Mouse (Mus musculus) C2C12 (cell line): Measurements from ENCODE around the gene Cdr2l. TPM values are rescaled to one million over a fixed set of nuclear protein-coding genes. Genes with fewer than 3 reads are reported as not detected.

Source experiments
- H3K27me3 ChIP-seq: one replicate; pipeline ENCODE4 v1.6.1; 2011; ENCODE audit not compliant: control insufficient read depth, insufficient read depth, insufficient read length
- H3K36me3 ChIP-seq: one replicate; pipeline ENCODE4 v1.6.1; 2011; ENCODE audit not compliant: control insufficient read depth, insufficient read depth
- H3K4me3 ChIP-seq: one replicate; pipeline ENCODE4 v1.5.1; 2011; ENCODE audit warnings: mild to moderate bottlenecking, control low read depth; ENCODE audit not compliant: poor library complexity, insufficient read depth, severe bottlenecking
- H3K79me2 ChIP-seq: one replicate; pipeline ENCODE4 v1.6.1; 2011; ENCODE audit not compliant: control insufficient read depth, insufficient read depth
- H3K79me3 ChIP-seq: one replicate; pipeline ENCODE4 v1.6.1; 2011; ENCODE audit warnings: low read depth, control low read depth
- H3ac ChIP-seq: one replicate; pipeline ENCODE3; 2011; ENCODE audit warnings: low read depth; ENCODE audit not compliant: control insufficient read depth, insufficient read length
- CEBPB ChIP-seq: IDR thresholded peaks from one replicate; pipeline ENCODE4 v1.6.1; 2011; ENCODE audit warnings: low read depth, mild to moderate bottlenecking, control low read depth, moderate library complexity
- CTCF ChIP-seq: IDR thresholded peaks from one replicate; pipeline ENCODE4 v1.5.1; 2011; ENCODE audit not compliant: control insufficient read depth, insufficient read depth, insufficient read length
- FOSL1 ChIP-seq: IDR thresholded peaks from one replicate; pipeline ENCODE4 v1.8.0; 2011; ENCODE audit warnings: mild to moderate bottlenecking, low read length; ENCODE audit not compliant: poor library complexity, insufficient read depth, severe bottlenecking
- MAX ChIP-seq: IDR thresholded peaks from one replicate; pipeline ENCODE4 v1.6.1; 2011; ENCODE audit warnings: mild to moderate bottlenecking, control low read depth
- MYOD1 ChIP-seq: IDR thresholded peaks from one replicate; pipeline ENCODE4 v1.6.1; 2011; ENCODE audit warnings: low read depth; ENCODE audit not compliant: control insufficient read depth, insufficient read length
- MYOG ChIP-seq: IDR thresholded peaks from one replicate; pipeline ENCODE4 v1.6.1; 2011; ENCODE audit not compliant: control insufficient read depth, insufficient read length; ENCODE audit errors: extremely low read depth
- USF1 ChIP-seq: IDR thresholded peaks from one replicate; pipeline ENCODE4 v1.6.1; 2011; ENCODE audit warnings: low read depth, mild to moderate bottlenecking, control low read depth, moderate library complexity
- polyA plus RNA-seq: library from polyadenylated mRNA; unstranded; fragments of >200 nt; fragmentation: generic; extraction: Trizol; gene quantifications from one replicate; pipeline ENCODE4 v1.2.1, GENCODE M21; 2012; ENCODE audit warnings: missing spikeins

The Cdr2l gene
- polyA plus RNA-seq, 1 experiment: 23.2 TPM

GRCm38 (mm10) chr11:115341246-115341645, 40.5 kb upstream of the Cdr2l start:
- Histone ChIP-seq H3K27me3 (peaks cover 38% of the 10 kb centered on the region), H3K79me2 (no peaks in the 10 kb centered on the region)
- TF ChIP-seq MYOD1: no peak
- no peak for TF ChIP-seq CTCF
- TF ChIP-seq MAX: no peak
- no peak for TF ChIP-seq FOSL1
- no peak for TF ChIP-seq CEBPB
- no peak for TF ChIP-seq USF1
- no peak for TF ChIP-seq MYOG

DNA sequence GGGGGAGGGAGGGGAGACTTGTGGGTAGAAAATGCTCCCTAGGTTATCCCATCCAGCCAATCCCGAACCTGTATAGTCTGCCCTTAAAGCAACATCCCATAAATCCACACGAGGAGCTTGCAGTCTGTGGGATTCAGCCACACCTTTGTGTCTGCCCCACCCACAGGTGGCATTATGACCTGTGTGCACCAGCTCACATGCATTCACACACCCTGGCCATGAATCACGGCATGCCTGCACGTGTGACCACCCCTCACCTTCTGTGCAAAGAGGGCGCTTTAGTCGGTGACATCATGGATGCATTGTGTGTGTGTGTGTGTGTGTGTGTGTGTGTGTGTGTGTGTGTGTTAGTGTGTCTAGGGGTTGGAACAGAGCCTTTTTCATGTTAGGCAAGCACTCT, 39.9 kb upstream of the Cdr2l start:
- no peaks in the 10 kb centered on the region for H3K36me3 ChIP-seq
- no peak overlapping the region for H3ac ChIP-seq
- no peaks in the 10 kb centered on the region for H3K79me3 ChIP-seq
- no peak overlapping the region for H3K4me3 ChIP-seq
- peaks cover 38% of the 10 kb centered on the region for H3K27me3 ChIP-seq
- H3K79me2 ChIP-seq: no peaks in the 10 kb centered on the region
- TF ChIP-seq USF1 (no peak), CEBPB (no peak), CTCF (no peak), MAX (no peak), MYOD1 (no peak), FOSL1 (no peak), MYOG (no peak)

More at GRCm38 (mm10) chr11:115341246-115341645, 40.5 kb upstream of the Cdr2l start:
- Histone ChIP-seq H3ac (no peak overlapping the region), H3K79me3 (no peaks in the 10 kb centered on the region), H3K36me3 (no peaks in the 10 kb centered on the region), H3K4me3 (no peak overlapping the region)

- Histone ChIP-seq H3ac (no peak overlapping the region), H3K4me3 (no peak overlapping the region), H3K79me3 (no peaks in the 10 kb centered on the region), H3K79me2 (no peaks in the 10 kb centered on the region), H3K27me3 (peaks cover 21% of the 10 kb centered on the region), H3K36me3 (no peaks in the 10 kb centered on the region)
- TF ChIP-seq CTCF (no peak), CEBPB (no peak), MYOG (no peak), MAX (no peak), USF1 (no peak), FOSL1 (no peak), MYOD1 (no peak)
These were observed 36.7 kb upstream of the Cdr2l start for GRCm38 (mm10) chr11:115344967-115345366.

- Histone ChIP-seq H3ac (no peak overlapping the region), H3K79me2 (no peaks in the 10 kb centered on the region), H3K4me3 (no peak overlapping the region), H3K36me3 (no peaks in the 10 kb centered on the region), H3K27me3 (peaks cover 16% of the 10 kb centered on the region), H3K79me3 (no peaks in the 10 kb centered on the region)
- TF ChIP-seq MYOD1 (no peak), MYOG (no peak), CEBPB (no peak), USF1 (no peak), MAX (no peak), FOSL1 (no peak), CTCF (no peak)
These were observed 36.2 kb upstream of the Cdr2l start for GRCm38 (mm10) chr11:115345515-115345914.

- H3K36me3 ChIP-seq: no peaks in the 10 kb centered on the region
- no peak overlapping the region for H3K4me3 ChIP-seq
- no peaks in the 10 kb centered on the region for H3K27me3 ChIP-seq
- no peaks in the 10 kb centered on the region for H3K79me2 ChIP-seq
- no peaks in the 10 kb centered on the region for H3K79me3 ChIP-seq
- H3ac ChIP-seq: no peak overlapping the region
- TF ChIP-seq MYOD1 (no peak), CTCF (no peak), CEBPB (no peak), MYOG (no peak), FOSL1 (no peak), MAX (no peak), USF1 (no peak)
These were observed 33.0 kb upstream of the Cdr2l start for GRCm38 (mm10) chr11:115348681-115349248.

DNA sequence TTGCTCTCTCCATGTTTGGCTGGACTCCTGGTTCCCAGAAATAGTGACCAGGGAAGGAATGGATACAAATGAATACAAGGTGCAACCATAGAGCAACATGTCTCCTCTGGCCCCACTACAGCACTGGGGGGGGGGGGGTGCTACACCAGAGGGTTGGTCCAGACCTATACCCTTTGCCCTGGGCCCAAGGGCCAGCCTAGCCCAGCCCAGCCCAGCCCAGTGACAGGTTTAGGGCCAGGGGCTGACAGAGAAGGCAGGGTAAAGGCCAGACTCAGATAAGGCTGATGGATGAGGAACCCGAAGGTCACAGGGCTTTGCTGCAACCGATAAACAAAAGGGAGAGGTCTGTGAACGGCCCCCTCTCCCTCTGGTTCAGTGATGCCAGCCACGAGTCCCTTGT, 31.7 kb upstream of the Cdr2l start:
- Histone ChIP-seq H3K36me3 (no peaks in the 10 kb centered on the region), H3ac (no peak overlapping the region), H3K79me2 (no peaks in the 10 kb centered on the region), H3K4me3 (no peak overlapping the region), H3K79me3 (no peaks in the 10 kb centered on the region), H3K27me3 (no peaks in the 10 kb centered on the region)
- TF ChIP-seq FOSL1: no peak
- TF ChIP-seq MYOD1: no peak
- no peak for TF ChIP-seq CEBPB
- TF ChIP-seq MAX: no peak
- no peak for TF ChIP-seq MYOG
- no peak for TF ChIP-seq CTCF
- TF ChIP-seq USF1: no peak
